Mouse (Mus musculus) T-helper 1 cell (primary cell): Measurements from ENCODE around the gene Rgs9.
"Not testable (repeated sequence)": the region's sequence is repeated elsewhere in the genome, so short reads cannot be mapped to it uniquely, and the experiment has no call there.

Experiments used
- in situ Hi-C: fragments of 300-600 bp; cut with MboI, MseI; formaldehyde crosslinking; loops from one replicate; pipeline ENCODE4 v1.15.1; 2025; ENCODE audit warnings: high pct_unique_total_duplicates

Rgs9 gene

GRCm38 (mm10) chr11:109311885-109312605 lies 14.1 kb upstream of the Rgs9 start:
- in situ Hi-C loops: loop anchor here (25.0 kb wide), 1 partner anchor 550 kb away; no protein-coding TSS in a partner anchor

DNA sequence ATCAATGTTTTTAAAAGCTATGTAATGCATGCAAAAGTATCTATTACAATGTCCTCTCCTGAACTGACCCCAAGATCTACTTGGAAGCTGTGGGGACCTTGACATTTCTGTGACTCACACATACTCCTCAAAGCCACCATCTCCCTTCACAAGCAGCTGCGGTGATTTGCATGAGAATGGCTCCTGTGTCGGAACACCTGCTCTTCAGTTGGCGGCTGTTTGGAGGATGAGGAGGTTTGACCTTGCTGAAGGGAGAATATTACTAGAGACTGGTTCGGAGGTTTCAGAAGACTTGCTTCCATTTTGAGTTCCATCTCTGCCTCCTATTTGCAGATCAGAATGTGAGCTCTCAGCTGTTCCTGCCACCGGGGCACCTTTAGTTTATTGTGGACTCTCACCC lies 7.8 kb upstream of the Rgs9 start:
- in situ Hi-C loops: loop anchor here (5.0 to 25.0 kb wide), 2 partner anchors 277 to 557 kb away; no protein-coding TSS in a partner anchor

DNA sequence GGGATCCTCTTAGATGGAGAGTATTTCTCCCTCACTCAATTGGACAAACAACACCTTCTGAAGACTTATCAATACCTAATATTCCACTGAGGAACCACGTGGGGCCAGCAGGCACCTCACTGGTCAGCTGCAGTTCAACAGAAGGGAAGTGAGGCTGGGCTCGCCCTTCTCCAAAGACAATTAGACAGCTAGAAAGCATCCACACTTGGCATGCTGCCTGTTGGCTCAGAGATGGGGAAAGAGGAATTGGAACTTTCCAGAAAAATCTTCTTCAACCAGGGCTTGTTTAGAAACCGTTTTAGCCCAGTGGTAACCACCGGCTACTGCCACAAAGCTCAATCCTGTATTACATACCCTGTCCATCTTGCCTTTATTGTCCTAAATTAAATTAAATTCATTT lies 4.4 kb upstream of the Rgs9 start:
- in situ Hi-C loops: loop anchor here (25.0 kb wide), 1 partner anchor 560 kb away; no protein-coding TSS in a partner anchor

DNA sequence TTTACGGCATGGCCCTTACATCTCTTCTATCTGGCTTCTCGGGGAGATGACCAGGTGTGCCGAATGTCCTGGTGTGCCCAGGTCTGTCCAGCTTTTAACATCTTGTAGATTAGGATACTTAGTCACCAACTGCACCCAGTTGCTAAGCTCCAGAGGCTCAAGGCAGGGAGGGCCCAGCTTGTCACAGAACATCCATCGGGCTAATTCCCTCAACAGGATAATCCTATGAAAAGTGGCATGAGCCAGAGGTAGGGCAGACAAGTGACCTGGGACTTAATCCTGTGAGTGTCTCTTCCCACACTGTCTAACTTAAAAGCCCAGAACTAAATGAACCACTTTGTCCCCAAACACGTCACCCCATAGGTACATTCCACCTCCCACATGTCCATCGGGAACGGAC lies 898 bp downstream of the Rgs9 start:
- in situ Hi-C loops: loop anchor here (5.0 kb wide), 1 partner anchor 50 kb away; no protein-coding TSS in a partner anchor

GRCm38 (mm10) chr11:109292056-109292455 lies 5.9 kb downstream of the Rgs9 start:
- in situ Hi-C loops: no loop called here

DNA sequence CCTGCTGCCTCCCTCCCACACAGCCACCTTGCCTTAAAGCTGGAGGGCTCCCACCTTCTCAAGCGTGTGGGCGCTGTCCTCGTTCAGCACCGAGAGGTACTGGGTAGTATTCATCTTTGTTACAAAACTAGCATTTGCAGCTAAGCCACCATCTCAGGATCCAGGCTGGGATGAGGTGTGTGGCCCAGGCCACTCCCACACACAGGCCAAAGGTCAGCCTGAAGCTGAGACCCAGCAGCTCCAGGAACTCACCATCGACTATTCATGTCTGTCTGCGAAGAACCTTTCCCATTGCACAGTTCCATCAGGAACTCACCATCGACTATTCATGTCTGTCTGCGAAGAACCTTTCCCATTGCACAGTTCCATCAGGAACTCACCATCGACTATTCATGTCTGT lies 8.6 kb downstream of the Rgs9 start:
- in situ Hi-C loops: not testable (repeated sequence)

GRCm38 (mm10) chr11:109284811-109285210 lies 13.1 kb downstream of the Rgs9 start:
- in situ Hi-C loops: no loop called here

GRCm38 (mm10) chr11:109278186-109278585 lies 19.7 kb downstream of the Rgs9 start:
- in situ Hi-C loops: no loop called here

GRCm38 (mm10) chr11:109271399-109271798 lies 26.5 kb downstream of the Rgs9 start:
- in situ Hi-C loops: no loop called here

GRCm38 (mm10) chr11:109270366-109270765 lies 27.6 kb downstream of the Rgs9 start:
- in situ Hi-C loops: no loop called here

DNA sequence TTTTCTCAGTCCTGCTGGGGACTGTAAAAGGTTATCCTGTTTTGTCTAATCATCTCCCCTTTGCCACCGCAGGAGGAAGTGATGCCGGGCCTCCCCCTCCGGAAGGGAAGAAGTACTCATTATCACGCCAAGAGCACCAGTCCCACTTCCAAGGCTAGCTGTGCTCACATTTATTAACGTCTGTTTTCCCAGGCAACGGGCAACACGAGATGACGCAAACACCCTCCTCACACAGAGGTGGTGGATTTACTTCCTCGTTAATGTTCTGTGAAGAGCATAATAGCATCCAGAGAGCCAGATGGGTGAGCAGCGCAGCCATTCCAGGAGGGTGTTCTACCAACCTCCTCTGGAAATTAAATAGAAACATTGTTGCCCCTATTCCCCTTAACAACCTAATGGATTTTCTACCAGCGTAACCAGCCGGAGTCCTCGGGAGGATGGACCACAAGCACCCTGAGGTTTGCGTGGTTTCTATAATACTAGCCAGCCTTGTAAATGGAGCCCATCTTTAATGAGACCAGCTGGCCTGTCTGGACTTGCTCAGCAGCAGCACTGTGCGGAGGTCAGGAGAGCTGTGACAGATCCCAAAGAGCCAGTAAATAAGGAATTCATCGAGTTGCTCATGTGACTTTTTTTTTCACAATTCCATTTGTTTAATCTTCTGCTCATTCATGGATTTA lies 28.1 kb downstream of the Rgs9 start:
- in situ Hi-C loops: no loop called here

DNA sequence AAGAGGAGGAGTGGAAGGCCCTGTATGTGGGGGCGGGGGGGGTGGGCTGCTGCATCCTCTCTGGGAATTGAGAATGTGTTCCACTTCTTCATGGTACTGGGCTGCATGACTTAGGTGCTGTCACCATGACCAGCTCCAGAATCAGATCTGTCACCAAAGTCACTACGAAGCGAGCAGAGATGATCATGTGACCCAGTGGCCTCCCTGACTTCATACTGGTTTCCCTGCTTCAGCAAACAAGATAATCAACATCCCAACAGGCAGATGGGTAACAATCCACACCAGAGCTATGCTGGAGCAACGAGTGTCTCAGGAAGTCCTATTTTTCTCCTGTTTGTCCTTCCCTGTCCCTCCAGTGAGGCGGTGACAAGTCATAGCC lies 28.7 kb downstream of the Rgs9 start:
- in situ Hi-C loops: no loop called here

DNA sequence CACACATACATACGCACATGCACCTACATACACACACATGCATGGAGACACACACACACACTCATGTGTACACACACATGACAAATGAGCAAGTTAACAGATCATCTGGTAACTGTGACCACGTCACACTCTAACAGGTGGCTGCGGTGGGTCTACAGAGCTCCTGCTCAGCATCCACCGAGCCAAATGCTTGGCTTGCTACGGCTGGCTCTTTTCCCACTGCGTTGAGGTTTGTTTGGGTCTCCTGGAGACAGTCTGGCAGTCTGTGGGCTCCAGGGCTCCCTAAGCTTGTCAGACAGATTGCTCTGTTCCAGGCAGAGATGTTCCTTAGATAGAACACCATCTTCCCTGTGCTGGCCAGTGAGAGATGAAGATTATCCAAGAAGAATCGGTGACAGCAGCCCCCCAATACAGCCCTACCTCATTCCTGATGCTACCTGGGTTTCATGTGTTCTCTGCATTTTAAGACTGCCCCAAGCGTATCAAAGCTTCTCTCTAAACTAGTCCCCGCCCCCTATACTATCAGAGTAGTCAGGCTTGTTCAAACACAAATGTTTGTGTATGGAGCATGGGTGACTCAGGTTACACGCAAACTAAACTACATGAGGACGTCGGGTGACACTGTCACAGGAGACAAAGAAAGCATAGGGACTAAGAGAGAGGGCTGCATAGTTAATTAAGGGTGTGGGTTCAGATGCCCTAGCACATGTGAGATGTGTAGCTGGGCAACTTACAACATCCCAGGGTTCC lies 31.6 kb downstream of the Rgs9 start:
- in situ Hi-C loops: no loop called here

- in situ Hi-C loops: no loop called here
Measured at GRCm38 (mm10) chr11:109264159-109264768, 33.7 kb downstream of the Rgs9 start.

DNA sequence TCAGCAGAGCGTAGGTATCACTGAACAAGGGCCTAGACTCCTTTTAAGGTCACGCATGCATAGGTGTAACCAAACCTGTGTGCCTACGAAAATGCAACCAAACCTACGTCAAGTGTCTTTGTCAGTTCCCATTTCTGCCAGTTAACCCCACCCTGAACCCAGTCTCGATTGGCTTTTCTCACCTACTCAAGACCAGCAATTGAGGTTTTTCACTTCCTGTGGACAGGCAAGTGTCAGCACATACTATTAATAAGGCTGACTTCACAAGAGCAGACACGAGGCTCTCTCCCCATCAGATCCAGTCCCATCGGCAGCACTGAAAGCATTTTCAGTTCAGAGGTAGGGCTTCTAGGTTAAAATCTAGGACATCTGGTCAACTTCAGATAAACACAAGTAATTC lies 37.4 kb downstream of the Rgs9 start:
- in situ Hi-C loops: no loop called here

DNA sequence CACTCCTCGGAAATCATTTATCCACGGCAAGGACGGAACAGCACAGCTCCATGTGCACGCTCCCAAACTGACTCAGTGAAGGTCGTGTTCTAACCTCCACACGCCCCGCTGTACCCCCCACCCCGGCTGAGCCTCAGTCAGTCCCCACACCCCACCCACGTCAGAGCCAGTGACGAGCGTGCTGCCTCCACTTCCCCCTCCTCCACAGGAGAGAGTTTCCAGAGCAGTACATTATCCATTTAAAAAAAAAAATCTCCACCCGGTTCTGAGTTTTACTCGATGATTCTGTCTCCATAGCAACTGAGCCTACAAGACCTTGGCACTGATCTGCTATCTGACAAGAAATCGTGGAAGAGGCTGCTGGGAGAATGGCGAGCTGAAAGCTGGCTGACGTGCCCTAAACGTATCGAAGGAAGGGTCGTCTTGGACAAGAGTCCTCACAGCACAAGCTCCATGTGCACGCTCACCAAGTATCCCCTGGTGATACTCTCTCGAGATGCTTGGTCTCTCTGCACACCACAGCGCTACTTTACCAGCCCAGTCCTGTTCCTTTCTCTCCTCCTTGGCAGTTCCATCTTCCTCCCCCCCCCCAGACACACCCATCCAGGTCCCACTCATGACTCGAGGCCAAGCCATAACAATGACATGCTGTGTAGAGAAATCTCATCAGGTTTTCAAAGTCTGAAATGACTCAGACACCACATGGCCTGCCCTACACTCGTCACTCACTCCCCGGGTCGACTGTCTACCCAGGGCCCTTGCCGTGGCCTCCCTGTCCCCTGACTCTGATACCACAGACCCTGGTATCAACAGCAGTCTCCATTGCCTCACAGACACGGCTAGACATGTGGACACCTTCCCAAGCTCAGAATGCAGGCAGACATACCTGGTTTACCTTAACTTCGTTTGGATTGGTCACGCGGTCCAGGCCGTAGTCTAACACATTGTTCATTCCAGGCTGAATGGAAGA lies 38.7 kb downstream of the Rgs9 start:
- in situ Hi-C loops: no loop called here

DNA sequence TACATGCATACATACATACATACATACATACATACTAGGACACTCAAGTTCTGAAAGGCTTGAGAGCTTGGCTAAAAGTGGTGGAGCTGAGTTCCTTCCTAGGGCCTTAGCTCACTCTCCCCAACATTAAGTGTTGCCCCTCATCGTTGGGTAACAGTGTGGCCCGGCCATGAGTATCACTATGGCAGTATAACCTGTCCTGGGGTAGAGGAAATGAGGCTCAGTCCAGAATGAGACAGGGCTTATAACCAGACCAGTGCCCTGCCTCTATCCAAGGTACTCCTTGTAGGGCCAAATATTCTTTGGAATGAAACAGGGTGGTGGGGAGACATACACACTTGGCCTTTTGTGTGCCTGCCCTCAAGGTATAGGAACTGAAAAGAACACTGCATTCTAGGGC lies 40.1 kb downstream of the Rgs9 start:
- in situ Hi-C loops: no loop called here

- in situ Hi-C loops: no loop called here
Measured at GRCm38 (mm10) chr11:109255022-109255421, 42.9 kb downstream of the Rgs9 start.

DNA sequence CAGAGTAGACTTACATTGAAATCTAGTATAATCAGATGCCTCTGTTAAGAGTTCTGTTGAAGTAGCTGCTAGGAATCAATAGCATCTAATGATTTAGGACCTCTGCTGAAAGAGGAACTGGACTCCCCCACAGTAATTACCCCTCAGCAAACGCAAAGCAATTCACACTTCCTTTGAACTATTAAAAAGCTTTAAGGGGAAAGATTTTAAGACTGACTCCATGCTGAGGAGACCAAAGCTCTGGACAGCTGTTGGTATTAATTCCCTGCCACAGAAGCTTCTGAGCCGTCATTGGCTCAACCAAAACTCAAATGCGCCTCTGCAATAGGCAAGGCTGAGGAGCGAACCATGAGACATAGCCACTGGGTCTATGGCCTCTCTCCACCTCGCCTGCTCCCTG lies 45.4 kb downstream of the Rgs9 start:
- in situ Hi-C loops: no loop called here

GRCm38 (mm10) chr11:109250566-109250965 lies 47.4 kb downstream of the Rgs9 start:
- in situ Hi-C loops: no loop called here

GRCm38 (mm10) chr11:109246920-109247319 lies 51.0 kb downstream of the Rgs9 start:
- in situ Hi-C loops: loop anchor here (5.0 kb wide), 3 partner anchors 50 to 340 kb away; partner anchors contain the start of gene Rgs9
